Mouse (Mus musculus) testis, adult 2 months (tissue): ENCODE results near the gene Actn2.

Source experiments
- CTCF ChIP-seq: fragments of 200-500 bp; IDR thresholded peaks from 2 replicates; pipeline ENCODE4 v1.5.1; 2012; ENCODE audit warnings: low read depth, mild to moderate bottlenecking, inconsistent platforms, low read length, moderate library complexity; ENCODE audit not compliant: control insufficient read depth, insufficient read depth, insufficient replicate concordance
- POLR2A ChIP-seq: fragments of 200-500 bp; IDR thresholded peaks from 2 replicates; pipeline ENCODE4 v1.6.1; 2012; ENCODE audit warnings: low read depth, mild to moderate bottlenecking, inconsistent platforms, low read length, moderate library complexity; ENCODE audit not compliant: control insufficient read depth

DNA sequence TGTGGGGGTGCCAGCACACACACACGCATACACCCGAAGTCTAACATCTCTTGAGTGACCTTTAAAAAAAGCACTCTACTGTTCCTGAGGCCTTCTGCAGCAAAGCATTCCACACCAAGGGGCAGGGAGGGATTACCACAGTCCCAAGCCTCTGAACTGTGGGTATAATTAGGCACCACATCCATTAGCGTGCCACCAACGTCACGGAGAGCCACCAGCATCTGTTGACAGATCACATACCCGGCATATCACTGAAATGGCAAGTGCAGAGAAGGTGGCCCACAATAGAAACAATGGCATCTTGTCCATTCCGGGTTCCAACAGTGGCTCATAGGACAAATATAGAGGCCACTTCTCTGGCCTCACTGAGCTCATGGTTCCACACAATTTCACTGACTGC lies 2.8 kb downstream of the Actn2 start:
- TF ChIP-seq POLR2A (no peak), CTCF (no peak)
